Mouse (Mus musculus): ENCODE measurements around the gene Limch1. TPM values are rescaled to one million over a fixed set of nuclear protein-coding genes. Genes with fewer than 3 reads are reported as not detected.
A peak's percentile ranks its signal among the peaks of the same experiment; 100 is the strongest.

Limch1 gene
- polyA plus RNA-seq, 1 experiment from 2014 or later, result 55.6 TPM

- Histone ChIP-seq H3K9ac (ENCODE audit: low read length) (no peak overlapping the region), H3K36me3 (ENCODE audit: control insufficient read depth, insufficient read depth, low read length) (no peaks in the 10 kb centered on the region), H3K4me2 (ENCODE audit: low read length) (peak overlapping the region; percentile 29; the same call in 1 of the 2 replicates), H3K27ac (ENCODE audit: low read depth, low read length) (peak overlapping the region; percentile 70), H3K4me3 (ENCODE audit: low read depth, low read length) (no peak overlapping the region), H3K9me3 (replicated peaks; ENCODE audit: control insufficient read depth, low read length) (no peaks in the 10 kb centered on the region), H3K27me3 (replicated peaks; ENCODE audit: control insufficient read depth, insufficient read depth, low read length) (no peaks in the 10 kb centered on the region), H3K4me1 (ENCODE audit: control insufficient read depth, insufficient read depth, low read length) (peaks cover 36% of the 10 kb centered on the region)
- WGBS, result 18% methylated on average over 17 of the region's 17 CpGs
- ATAC-seq (peak; percentile 74), DNase-seq (ENCODE audit: low spot score) (peak; percentile 79)
Measured at GRCm38 (mm10) chr5:66861232-66862035, 115.8 kb downstream of the Limch1 start.

GRCm38 (mm10) chr5:66862151-66862550 is 116.5 kb downstream of the Limch1 start:
- no peaks in the 10 kb centered on the region for H3K9me3 ChIP-seq (replicated peaks; ENCODE audit: control insufficient read depth, low read length)
- no peak overlapping the region for H3K4me2 ChIP-seq (ENCODE audit: low read length)
- ATAC-seq (no peak), DNase-seq (ENCODE audit: low spot score) (peak; percentile 49)
- H3K9ac ChIP-seq (ENCODE audit: low read length), result no peak overlapping the region
- no peak overlapping the region for H3K4me3 ChIP-seq (ENCODE audit: low read depth, low read length)
- H3K27me3 ChIP-seq (replicated peaks; ENCODE audit: control insufficient read depth, insufficient read depth, low read length), result no peaks in the 10 kb centered on the region
- WGBS, result 54% methylated on average over 4 of the region's 4 CpGs
- H3K4me1 ChIP-seq (ENCODE audit: control insufficient read depth, insufficient read depth, low read length), result peaks cover 36% of the 10 kb centered on the region
- H3K36me3 ChIP-seq (ENCODE audit: control insufficient read depth, insufficient read depth, low read length), result no peaks in the 10 kb centered on the region
- peak overlapping the region; percentile 70 for H3K27ac ChIP-seq (ENCODE audit: low read depth, low read length)

GRCm38 (mm10) chr5:66865229-66865628 is 119.6 kb downstream of the Limch1 start:
- H3K9ac ChIP-seq (ENCODE audit: low read length), result no peak overlapping the region
- no peak overlapping the region for H3K4me3 ChIP-seq (ENCODE audit: low read depth, low read length)
- peaks cover 36% of the 10 kb centered on the region for H3K4me1 ChIP-seq (ENCODE audit: control insufficient read depth, insufficient read depth, low read length)
- H3K4me2 ChIP-seq (ENCODE audit: low read length), result no peak overlapping the region
- ATAC-seq, result 0 out of 2 replicates have a peak, but pooled peaks have one; percentile 28
- H3K9me3 ChIP-seq (replicated peaks; ENCODE audit: control insufficient read depth, low read length), result no peaks in the 10 kb centered on the region
- H3K27me3 ChIP-seq (replicated peaks; ENCODE audit: control insufficient read depth, insufficient read depth, low read length), result no peaks in the 10 kb centered on the region
- WGBS, result 41% methylated on average over 5 of the region's 5 CpGs
- DNase-seq (ENCODE audit: low spot score), result peak; percentile 58
- peak overlapping the region; percentile 55; the same call in 1 of the 2 replicates for H3K27ac ChIP-seq (ENCODE audit: low read depth, low read length)
- H3K36me3 ChIP-seq (ENCODE audit: control insufficient read depth, insufficient read depth, low read length), result no peaks in the 10 kb centered on the region

GRCm38 (mm10) chr5:66866019-66866418 is 120.4 kb downstream of the Limch1 start:
- H3K9me3 ChIP-seq (replicated peaks; ENCODE audit: control insufficient read depth, low read length), result no peaks in the 10 kb centered on the region
- no peak overlapping the region for H3K4me3 ChIP-seq (ENCODE audit: low read depth, low read length)
- H3K27ac ChIP-seq (ENCODE audit: low read depth, low read length), result peak overlapping the region; percentile 55; the same call in 1 of the 2 replicates
- no peaks in the 10 kb centered on the region for H3K27me3 ChIP-seq (replicated peaks; ENCODE audit: control insufficient read depth, insufficient read depth, low read length)
- no peak overlapping the region for H3K9ac ChIP-seq (ENCODE audit: low read length)
- H3K4me1 ChIP-seq (ENCODE audit: control insufficient read depth, insufficient read depth, low read length), result peaks cover 33% of the 10 kb centered on the region
- DNase-seq (ENCODE audit: low spot score) (peak; percentile 91), ATAC-seq (peak; percentile 67)
- no peak overlapping the region for H3K4me2 ChIP-seq (ENCODE audit: low read length)
- no peaks in the 10 kb centered on the region for H3K36me3 ChIP-seq (ENCODE audit: control insufficient read depth, insufficient read depth, low read length)
- 16% methylated on average over 8 of the region's 8 CpGs for WGBS

GRCm38 (mm10) chr5:66869545-66869944 is 123.9 kb downstream of the Limch1 start:
- Histone ChIP-seq H3K4me1 (ENCODE audit: control insufficient read depth, insufficient read depth, low read length) (peaks cover 17% of the 10 kb centered on the region), H3K9me3 (replicated peaks; ENCODE audit: control insufficient read depth, low read length) (no peaks in the 10 kb centered on the region), H3K36me3 (ENCODE audit: control insufficient read depth, insufficient read depth, low read length) (no peaks in the 10 kb centered on the region), H3K9ac (ENCODE audit: low read length) (no peak overlapping the region), H3K27ac (ENCODE audit: low read depth, low read length) (no peak overlapping the region), H3K4me3 (ENCODE audit: low read depth, low read length) (no peak overlapping the region), H3K4me2 (ENCODE audit: low read length) (no peak overlapping the region), H3K27me3 (replicated peaks; ENCODE audit: control insufficient read depth, insufficient read depth, low read length) (no peaks in the 10 kb centered on the region)
- DNase-seq (ENCODE audit: low spot score), result no peak
- 92% methylated on average over 4 of the region's 4 CpGs for WGBS
- no peak for ATAC-seq

- Histone ChIP-seq H3K4me3 (ENCODE audit: low read depth, low read length) (no peak overlapping the region), H3K9me3 (replicated peaks; ENCODE audit: control insufficient read depth, low read length) (no peaks in the 10 kb centered on the region), H3K27ac (ENCODE audit: low read depth, low read length) (no peak overlapping the region), H3K36me3 (ENCODE audit: control insufficient read depth, insufficient read depth, low read length) (no peaks in the 10 kb centered on the region), H3K9ac (ENCODE audit: low read length) (no peak overlapping the region), H3K4me2 (ENCODE audit: low read length) (no peak overlapping the region), H3K27me3 (replicated peaks; ENCODE audit: control insufficient read depth, insufficient read depth, low read length) (no peaks in the 10 kb centered on the region), H3K4me1 (ENCODE audit: control insufficient read depth, insufficient read depth, low read length) (no peaks in the 10 kb centered on the region)
- DNase-seq (ENCODE audit: low spot score), result no peak
- WGBS, result 92% methylated on average over 11 of the region's 11 CpGs
- no peak for ATAC-seq
Measured at GRCm38 (mm10) chr5:66871521-66872050, 126.0 kb downstream of the Limch1 start.

GRCm38 (mm10) chr5:66872053-66872452 is 126.4 kb downstream of the Limch1 start:
- WGBS, result 94% methylated on average over 4 of the region's 4 CpGs
- no peaks in the 10 kb centered on the region for H3K9me3 ChIP-seq (replicated peaks; ENCODE audit: control insufficient read depth, low read length)
- H3K4me1 ChIP-seq (ENCODE audit: control insufficient read depth, insufficient read depth, low read length), result no peaks in the 10 kb centered on the region
- DNase-seq (ENCODE audit: low spot score), result no peak
- H3K27ac ChIP-seq (ENCODE audit: low read depth, low read length), result no peak overlapping the region
- ATAC-seq, result no peak
- H3K36me3 ChIP-seq (ENCODE audit: control insufficient read depth, insufficient read depth, low read length), result no peaks in the 10 kb centered on the region
- no peak overlapping the region for H3K9ac ChIP-seq (ENCODE audit: low read length)
- H3K27me3 ChIP-seq (replicated peaks; ENCODE audit: control insufficient read depth, insufficient read depth, low read length), result no peaks in the 10 kb centered on the region
- no peak overlapping the region for H3K4me3 ChIP-seq (ENCODE audit: low read depth, low read length)
- no peak overlapping the region for H3K4me2 ChIP-seq (ENCODE audit: low read length)

- WGBS, result 66% methylated on average over 6 of the region's 6 CpGs
- H3K9me3 ChIP-seq (replicated peaks; ENCODE audit: control insufficient read depth, low read length), result no peaks in the 10 kb centered on the region
- DNase-seq (ENCODE audit: low spot score) (peak; percentile 30), ATAC-seq (no peak)
- H3K27ac ChIP-seq (ENCODE audit: low read depth, low read length), result no peak overlapping the region
- no peaks in the 10 kb centered on the region for H3K27me3 ChIP-seq (replicated peaks; ENCODE audit: control insufficient read depth, insufficient read depth, low read length)
- no peaks in the 10 kb centered on the region for H3K36me3 ChIP-seq (ENCODE audit: control insufficient read depth, insufficient read depth, low read length)
- H3K4me3 ChIP-seq (ENCODE audit: low read depth, low read length), result no peak overlapping the region
- no peaks in the 10 kb centered on the region for H3K4me1 ChIP-seq (ENCODE audit: control insufficient read depth, insufficient read depth, low read length)
- no peak overlapping the region for H3K4me2 ChIP-seq (ENCODE audit: low read length)
- H3K9ac ChIP-seq (ENCODE audit: low read length), result no peak overlapping the region
Measured at GRCm38 (mm10) chr5:66872681-66873080, 127.1 kb downstream of the Limch1 start.
